In the genomic region with DNA sequence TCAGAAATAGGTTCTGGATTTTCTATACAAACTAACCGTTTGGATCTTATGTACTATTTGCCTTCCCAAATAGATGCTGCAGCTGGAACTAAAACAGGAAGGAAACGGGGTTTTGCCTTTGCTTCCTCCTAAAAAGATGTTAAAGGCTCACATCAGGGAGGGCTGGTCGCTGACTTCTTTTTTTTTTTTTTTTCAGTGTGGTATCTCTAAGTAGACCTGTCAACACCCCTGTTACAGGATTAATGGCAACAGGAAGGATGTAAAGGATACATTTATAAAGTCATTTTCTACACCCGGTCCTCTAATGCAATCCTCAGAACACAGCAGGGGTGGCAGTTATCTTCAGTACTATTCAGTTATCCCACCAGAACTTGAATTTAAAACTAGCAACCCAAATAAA, we compare ENCODE assay signal across 10 mouse cellular contexts. TPM values are rescaled to one million over a fixed set of nuclear protein-coding genes. Genes with fewer than 3 reads are reported as not detected.
DNase-seq lines count a peak whose midpoint lies in the region; ATAC-seq and TF ChIP-seq lines count a peak whose summit lies in the region.
"Had no signal": no experiment of that assay in that cellular context is flagged by ENCODE, and none has a peak within 500 bp of the region (broad histone marks: within the 10 kb centered on the region; RNA-seq: fewer than 3 reads in every experiment).

No protein-coding gene starts in this region.

- H3K9me3 ChIP-seq in liver, postnatal 0 days (ENCODE audit: low read length) = no peaks in the 10 kb centered on the region
- H3K9me3 ChIP-seq in liver, embryonic 11.5 days (ENCODE audit: control insufficient read depth, low read length) = no peaks in the 10 kb centered on the region
- no peaks in the 10 kb centered on the region for H3K9me3 ChIP-seq in forebrain, embryonic 12.5 days
- no peaks in the 10 kb centered on the region for H3K9me3 ChIP-seq in hindbrain, postnatal 0 days (ENCODE audit: low read length)
- H3K9me3 ChIP-seq in neural tube, embryonic 14.5 days (ENCODE audit: control insufficient read depth, low read length) = no peaks in the 10 kb centered on the region

- no peak for ATAC-seq in liver, postnatal 0 days
- ATAC-seq in liver, embryonic 11.5 days (replicated peaks; ENCODE audit: low FRiP score) = no peak
- no peak; the same call in 1 of the 2 replicates for ATAC-seq in forebrain, embryonic 12.5 days (ENCODE audit: low FRiP score)
- peak; percentile 10; the same call in 1 of the 2 replicates for ATAC-seq in hindbrain, postnatal 0 days
- peak; percentile 32 for ATAC-seq in neural tube, embryonic 14.5 days (ENCODE audit: low read depth)
- no peak for ATAC-seq in erythroid progenitor cell, adult 5-6 weeks (replicated peaks; ENCODE audit: low FRiP score, poor library complexity, severe bottlenecking)

- no peak for TF ChIP-seq EP300 in liver, postnatal 0 days (IDR thresholded peaks at IDR 0.05; ENCODE audit: low read depth)

- no peak overlapping the region for H3K27ac ChIP-seq in liver, postnatal 0 days (ENCODE audit: low read depth)
- no peak overlapping the region for H3K27ac ChIP-seq in liver, embryonic 11.5 days (ENCODE audit: low read depth, low read length)
- no peak overlapping the region for H3K27ac ChIP-seq in forebrain, embryonic 12.5 days
- no peak overlapping the region for H3K27ac ChIP-seq in hindbrain, postnatal 0 days
- no peak overlapping the region for H3K27ac ChIP-seq in neural tube, embryonic 14.5 days (ENCODE audit: low read depth, low read length)
- H3K27ac ChIP-seq: gastrocnemius, adult 2 months had no signal

- H3K4me1 ChIP-seq in liver, postnatal 0 days (ENCODE audit: insufficient read depth) = no peaks in the 10 kb centered on the region
- H3K4me1 ChIP-seq in liver, embryonic 11.5 days (replicated peaks; ENCODE audit: control insufficient read depth, insufficient read depth, low read length) = no peaks in the 10 kb centered on the region
- H3K4me1 ChIP-seq in forebrain, embryonic 12.5 days = no peaks in the 10 kb centered on the region
- H3K4me1 ChIP-seq in hindbrain, postnatal 0 days (ENCODE audit: insufficient read depth, low read length) = no peaks in the 10 kb centered on the region
- H3K4me1 ChIP-seq in neural tube, embryonic 14.5 days (ENCODE audit: control insufficient read depth, insufficient read depth, low read length) = no peaks in the 10 kb centered on the region

- no peak overlapping the region for H3K9ac ChIP-seq in liver, postnatal 0 days (replicated peaks)
- H3K9ac ChIP-seq in liver, embryonic 11.5 days (ENCODE audit: low read depth, low read length) = no peak overlapping the region
- H3K9ac ChIP-seq in forebrain, embryonic 12.5 days = no peak overlapping the region
- H3K9ac ChIP-seq in hindbrain, postnatal 0 days (replicated peaks; ENCODE audit: low read length) = no peak overlapping the region
- H3K9ac ChIP-seq in neural tube, embryonic 14.5 days (replicated peaks; ENCODE audit: low read depth, low read length) = no peak overlapping the region

- DNase-seq in liver, postnatal 0 days = no peak
- no peak for DNase-seq in liver, embryonic 11.5 days (ENCODE audit: low spot score)
- DNase-seq in hindbrain, postnatal 0 days (ENCODE audit: low spot score) = no peak
- no peak for DNase-seq in B cell, adult 2 months
- DNase-seq: gastrocnemius, adult 2 months; kidney, postnatal 36 days had no signal

- no peak overlapping the region for H3K4me3 ChIP-seq in liver, postnatal 0 days (ENCODE audit: low read depth, low read length)
- no peak overlapping the region for H3K4me3 ChIP-seq in liver, embryonic 11.5 days (ENCODE audit: low read depth, low read length)
- no peak overlapping the region for H3K4me3 ChIP-seq in forebrain, embryonic 12.5 days (replicated peaks)
- peak overlapping the region; percentile 6; the same call in 1 of the 2 replicates for H3K4me3 ChIP-seq in hindbrain, postnatal 0 days (ENCODE audit: low read length)
- H3K4me3 ChIP-seq in neural tube, embryonic 14.5 days (ENCODE audit: low read depth, low read length) = peak overlapping the region; percentile 39; the same call in 1 of the 2 replicates

- no peak for TF ChIP-seq CTCF in liver, postnatal 0 days (IDR thresholded peaks at IDR 0.05; ENCODE audit: low read depth)
- TF ChIP-seq CTCF in hindbrain, postnatal 0 days (IDR thresholded peaks at IDR 0.05; ENCODE audit: low read depth) = no peak

- WGBS in liver, postnatal 0 days (ENCODE audit: insufficient replicate concordance) = 26% methylated on average over 4 of the region's 4 CpGs
- 32% methylated on average over 4 of the region's 4 CpGs for WGBS in liver, embryonic 11.5 days
- 47% methylated on average over 4 of the region's 4 CpGs for WGBS in forebrain, embryonic 12.5 days
- 49% methylated on average over 4 of the region's 4 CpGs for WGBS in hindbrain, postnatal 0 days
- WGBS in neural tube, embryonic 14.5 days = 44% methylated on average over 4 of the region's 4 CpGs

- H3K27me3 ChIP-seq in liver, postnatal 0 days (ENCODE audit: insufficient read depth, low read length) = no peaks in the 10 kb centered on the region
- H3K27me3 ChIP-seq in liver, embryonic 11.5 days (replicated peaks; ENCODE audit: control insufficient read depth, insufficient read depth, low read length) = no peaks in the 10 kb centered on the region; the same call in 1 of the 2 replicates
- peaks cover 21% of the 10 kb centered on the region for H3K27me3 ChIP-seq in forebrain, embryonic 12.5 days
- H3K27me3 ChIP-seq in hindbrain, postnatal 0 days (ENCODE audit: insufficient read depth, low read length) = no peaks in the 10 kb centered on the region
- H3K27me3 ChIP-seq in neural tube, embryonic 14.5 days (ENCODE audit: control insufficient read depth, insufficient read depth, low read length) = no peaks in the 10 kb centered on the region

- no peaks in the 10 kb centered on the region for H3K36me3 ChIP-seq in liver, postnatal 0 days (replicated peaks; ENCODE audit: insufficient read depth, low read length)
- H3K36me3 ChIP-seq in liver, embryonic 11.5 days (ENCODE audit: control insufficient read depth, insufficient read depth, low read length) = no peaks in the 10 kb centered on the region
- no peaks in the 10 kb centered on the region for H3K36me3 ChIP-seq in forebrain, embryonic 12.5 days (replicated peaks)
- no peaks in the 10 kb centered on the region for H3K36me3 ChIP-seq in hindbrain, postnatal 0 days (ENCODE audit: insufficient read depth, low read length)
- no peaks in the 10 kb centered on the region for H3K36me3 ChIP-seq in neural tube, embryonic 14.5 days (ENCODE audit: control insufficient read depth, insufficient read depth, low read length)

- H3K4me2 ChIP-seq in liver, postnatal 0 days (ENCODE audit: low read depth, low read length) = peak overlapping the region; percentile 42; the same call in 1 of the 2 replicates
- no peak overlapping the region for H3K4me2 ChIP-seq in liver, embryonic 11.5 days
- peak overlapping the region; percentile 52 for H3K4me2 ChIP-seq in forebrain, embryonic 12.5 days
- H3K4me2 ChIP-seq in hindbrain, postnatal 0 days (ENCODE audit: low read depth, low read length) = peak overlapping the region; percentile 50
- H3K4me2 ChIP-seq in neural tube, embryonic 14.5 days (ENCODE audit: low read depth, low read length) = peak overlapping the region; percentile 41

RNA-seq across cellular contexts. Expression of a gene that starts 23.8 kb away (rescaled TPM):
- 111 and 121 TPM in 2 replicates for polyA plus RNA-seq in liver, postnatal 0 days (2015; fragmentation: Nextera tagmentation; extraction: Ambion mirVana)
- 307 and 310 TPM in 2 replicates for polyA plus RNA-seq in liver, embryonic 11.5 days (2014; fragmentation: Nextera tagmentation; extraction: Ambion mirVana)
- polyA plus RNA-seq in forebrain, embryonic 12.5 days (2016; fragmentation: Nextera tagmentation; extraction: Ambion mirVana) = 117 and 124 TPM in 2 replicates
- 20.0 and 38.4 TPM in 2 replicates for total RNA-seq in hindbrain, postnatal 0 days (2014; rRNA removed)
- polyA plus RNA-seq in hindbrain, postnatal 0 days (2015; fragmentation: Nextera tagmentation; extraction: Ambion mirVana) = 153 and 160 TPM in 2 replicates
- polyA plus RNA-seq in neural tube, embryonic 14.5 days (2014; fragmentation: Nextera tagmentation; extraction: Ambion mirVana) = 115 and 152 TPM in 2 replicates
- 23.4 and 65.0 TPM in 2 replicates for total RNA-seq in erythroid progenitor cell, adult 5-6 weeks (2015; ENCODE audit: low replicate concordance)
- 35.6 and 40.6 TPM in 2 replicates for total RNA-seq in erythroid progenitor cell, adult 5-6 weeks (2017; ENCODE audit: low replicate concordance)
- total RNA-seq: gastrocnemius, adult 2 months had no signal

RNA-seq across cellular contexts. Expression of a gene that starts 30.0 kb away (rescaled TPM):
- polyA plus RNA-seq in liver, postnatal 0 days (2015; fragmentation: Nextera tagmentation; extraction: Ambion mirVana) = 0.07 and 0.09 TPM in 2 replicates
- polyA plus RNA-seq in liver, embryonic 11.5 days (2014; fragmentation: Nextera tagmentation; extraction: Ambion mirVana) = 0.23 and 0.25 TPM in 2 replicates
- polyA plus RNA-seq in forebrain, embryonic 12.5 days (2016; fragmentation: Nextera tagmentation; extraction: Ambion mirVana) = not detected in 2 replicates
- total RNA-seq in hindbrain, postnatal 0 days (2014; rRNA removed) = not detected in 2 replicates
- 0.05 TPM in 1 of 2 replicates, not detected in the other for polyA plus RNA-seq in hindbrain, postnatal 0 days (2015; fragmentation: Nextera tagmentation; extraction: Ambion mirVana)
- 0.08 TPM in 1 of 2 replicates, not detected in the other for polyA plus RNA-seq in neural tube, embryonic 14.5 days (2014; fragmentation: Nextera tagmentation; extraction: Ambion mirVana)
- total RNA-seq in erythroid progenitor cell, adult 5-6 weeks (2015; ENCODE audit: low replicate concordance) = 3.4 TPM in 1 of 2 replicates, not detected in the other
- 1.8 TPM in 1 of 2 replicates, not detected in the other for total RNA-seq in erythroid progenitor cell, adult 5-6 weeks (2017; ENCODE audit: low replicate concordance)
- total RNA-seq: adrenal gland, postnatal 36 days; gastrocnemius, adult 2 months had no signal

RNA-seq across cellular contexts. Expression of a gene that starts 47.0 kb away (rescaled TPM):
- 141 and 149 TPM in 2 replicates for polyA plus RNA-seq in liver, postnatal 0 days (2015; fragmentation: Nextera tagmentation; extraction: Ambion mirVana)
- polyA plus RNA-seq in liver, embryonic 11.5 days (2014; fragmentation: Nextera tagmentation; extraction: Ambion mirVana) = 260 and 268 TPM in 2 replicates
- polyA plus RNA-seq in forebrain, embryonic 12.5 days (2016; fragmentation: Nextera tagmentation; extraction: Ambion mirVana) = 403 and 426 TPM in 2 replicates
- total RNA-seq in hindbrain, postnatal 0 days (2014; rRNA removed) = 171 and 200 TPM in 2 replicates
- 938 and 961 TPM in 2 replicates for polyA plus RNA-seq in hindbrain, postnatal 0 days (2015; fragmentation: Nextera tagmentation; extraction: Ambion mirVana)
- 610 and 698 TPM in 2 replicates for polyA plus RNA-seq in neural tube, embryonic 14.5 days (2014; fragmentation: Nextera tagmentation; extraction: Ambion mirVana)
- total RNA-seq in erythroid progenitor cell, adult 5-6 weeks (2015; ENCODE audit: low replicate concordance) = not detected in 2 replicates
- not detected in 2 replicates for total RNA-seq in erythroid progenitor cell, adult 5-6 weeks (2017; ENCODE audit: low replicate concordance)

RNA-seq across cellular contexts. Expression of a gene that starts 57.1 kb away (rescaled TPM):
- polyA plus RNA-seq in liver, postnatal 0 days (2015; fragmentation: Nextera tagmentation; extraction: Ambion mirVana) = 139 and 150 TPM in 2 replicates
- polyA plus RNA-seq in liver, embryonic 11.5 days (2014; fragmentation: Nextera tagmentation; extraction: Ambion mirVana) = 236 and 244 TPM in 2 replicates
- polyA plus RNA-seq in forebrain, embryonic 12.5 days (2016; fragmentation: Nextera tagmentation; extraction: Ambion mirVana) = 145 and 152 TPM in 2 replicates
- 72.2 and 82.6 TPM in 2 replicates for total RNA-seq in hindbrain, postnatal 0 days (2014; rRNA removed)
- 138 and 146 TPM in 2 replicates for polyA plus RNA-seq in hindbrain, postnatal 0 days (2015; fragmentation: Nextera tagmentation; extraction: Ambion mirVana)
- polyA plus RNA-seq in neural tube, embryonic 14.5 days (2014; fragmentation: Nextera tagmentation; extraction: Ambion mirVana) = 119 and 142 TPM in 2 replicates
- total RNA-seq in erythroid progenitor cell, adult 5-6 weeks (2015; ENCODE audit: low replicate concordance) = 27.0 and 72.5 TPM in 2 replicates
- total RNA-seq in erythroid progenitor cell, adult 5-6 weeks (2017; ENCODE audit: low replicate concordance) = 53.2 and 63.0 TPM in 2 replicates

Comparison
In these comparisons a context has a peak if more than half of its experiments do, and no peak if none do; other contexts are left out.
1. ATAC-seq: peak in hindbrain, postnatal 0 days (single experiment) and neural tube, embryonic 14.5 days (single experiment); none in liver, postnatal 0 days (single experiment), liver, embryonic 11.5 days (single experiment), forebrain, embryonic 12.5 days (single experiment) and erythroid progenitor cell, adult 5-6 weeks (single experiment).
2. H3K4me3 ChIP-seq: peak in hindbrain, postnatal 0 days (single experiment) and neural tube, embryonic 14.5 days (single experiment); none in liver, postnatal 0 days (single experiment), liver, embryonic 11.5 days (single experiment) and forebrain, embryonic 12.5 days (single experiment).